Mouse (Mus musculus) forebrain, embryonic 16.5 days (tissue): ENCODE measurements at regions not wholly inside any gene's neighbourhood (a gene's known extent, or its start where the extent isn't known, plus 50 kb on each side); places are given as distances from the start of the nearest gene placed in this dataset.

Experiments used
- ATAC-seq: fragments of 200-750 bp; cut with Nextera tagmentation; 2 replicates; pipeline ENCODE4 v1.8.0; 2017; ENCODE audit warnings: mild to moderate bottlenecking, moderate library complexity
- H3K27ac ChIP-seq: fragments of 300-500 bp; sonication (generic); 2 replicates; pipeline ENCODE4 v1.5.1; 2014; ENCODE audit warnings: low read length, control low read depth
- H3K27me3 ChIP-seq: fragments of 300-500 bp; sonication (generic); replicated peaks from 2 replicates; pipeline ENCODE4 v1.6.1; 2014; ENCODE audit warnings: low read length; ENCODE audit not compliant: control insufficient read depth, insufficient read depth
- H3K36me3 ChIP-seq: fragments of 300-500 bp; sonication (generic); 2 replicates; pipeline ENCODE4 v1.6.1; 2014; ENCODE audit not compliant: control insufficient read depth, insufficient read depth
- H3K4me1 ChIP-seq: fragments of 300-500 bp; sonication (generic); replicated peaks from 2 replicates; pipeline ENCODE4 v1.6.1; 2014; ENCODE audit warnings: low read length; ENCODE audit not compliant: control insufficient read depth, insufficient read depth
- H3K4me2 ChIP-seq: fragments of 300-500 bp; sonication (generic); 2 replicates; pipeline ENCODE4 v1.6.1; 2014; ENCODE audit warnings: mild to moderate bottlenecking, low read length, control low read depth
- H3K4me3 ChIP-seq: fragments of 300-500 bp; sonication (generic); replicated peaks from 2 replicates; pipeline ENCODE4 v1.5.1; 2014; ENCODE audit warnings: mild to moderate bottlenecking, low read length, control low read depth
- H3K9ac ChIP-seq: fragments of 300-500 bp; sonication (generic); replicated peaks from 2 replicates; pipeline ENCODE4 v1.6.1; 2014; ENCODE audit warnings: low read depth, low read length, control low read depth
- H3K9me3 ChIP-seq: fragments of 300-500 bp; sonication (generic); 2 replicates; pipeline ENCODE4 v1.6.1; 2016; ENCODE audit warnings: low read length; ENCODE audit not compliant: control insufficient read depth
- WGBS: fragments of 180-500 bp; shearing (Covaris S2); extraction: QIAGEN DNeasy Blood & Tissue Kit; methylation state at CpG from one replicate; pipeline ENCODE4 v1.1.7; 2014; 5-methylcytosine and 5-hydroxymethylcytosine counted together

- ATAC-seq, result no peak
- H3K4me1 ChIP-seq, result no peaks in the 10 kb centered on the region
- H3K27ac ChIP-seq, result no peak overlapping the region
- no peak overlapping the region for H3K9ac ChIP-seq
- WGBS, result 71% methylated on average over 2 of the region's 2 CpGs
- no peaks in the 10 kb centered on the region for H3K27me3 ChIP-seq
- no peak overlapping the region for H3K4me2 ChIP-seq
- no peaks in the 10 kb centered on the region for H3K9me3 ChIP-seq
- H3K36me3 ChIP-seq, result no peaks in the 10 kb centered on the region
- H3K4me3 ChIP-seq, result no peak overlapping the region
Observed at GRCm38 (mm10) chr10:37602936-37603335, 464.2 kb upstream of the Marcks start.

GRCm38 (mm10) chr10:37589889-37590288, 451.2 kb upstream of the Marcks start:
- no peak for ATAC-seq
- Histone ChIP-seq H3K27ac (no peak overlapping the region), H3K4me2 (no peak overlapping the region), H3K9ac (no peak overlapping the region), H3K27me3 (no peaks in the 10 kb centered on the region), H3K36me3 (no peaks in the 10 kb centered on the region), H3K4me1 (0 out of 2 replicates have a peak, but pooled peaks cover 2% of the 10 kb centered on the region), H3K9me3 (no peaks in the 10 kb centered on the region), H3K4me3 (no peak overlapping the region)
- 56% methylated on average over 2 of the region's 2 CpGs for WGBS

GRCm38 (mm10) chr10:37589009-37589408, 450.3 kb upstream of the Marcks start:
- Histone ChIP-seq H3K4me2 (no peak overlapping the region), H3K9ac (no peak overlapping the region), H3K27me3 (no peaks in the 10 kb centered on the region), H3K36me3 (no peaks in the 10 kb centered on the region), H3K4me1 (0 out of 2 replicates have a peak, but pooled peaks cover 2% of the 10 kb centered on the region), H3K27ac (no peak overlapping the region), H3K9me3 (no peaks in the 10 kb centered on the region), H3K4me3 (no peak overlapping the region)
- 93% methylated on average over 1 of the region's 1 CpGs for WGBS
- ATAC-seq, result no peak

- H3K4me3 ChIP-seq, result no peak overlapping the region
- no peaks in the 10 kb centered on the region for H3K4me1 ChIP-seq
- no peaks in the 10 kb centered on the region for H3K9me3 ChIP-seq
- 89% methylated on average over 2 of the region's 2 CpGs for WGBS
- H3K36me3 ChIP-seq, result no peaks in the 10 kb centered on the region
- no peak overlapping the region for H3K9ac ChIP-seq
- H3K4me2 ChIP-seq, result no peak overlapping the region
- no peak overlapping the region for H3K27ac ChIP-seq
- H3K27me3 ChIP-seq, result no peaks in the 10 kb centered on the region
- ATAC-seq, result no peak
Observed at GRCm38 (mm10) chr10:37571171-37571570, 432.5 kb upstream of the Marcks start.

- no peak overlapping the region for H3K4me2 ChIP-seq
- no peak for ATAC-seq
- no peak overlapping the region for H3K9ac ChIP-seq
- H3K4me1 ChIP-seq, result no peaks in the 10 kb centered on the region
- no peaks in the 10 kb centered on the region for H3K36me3 ChIP-seq
- no peaks in the 10 kb centered on the region for H3K27me3 ChIP-seq
- H3K4me3 ChIP-seq, result no peak overlapping the region
- no peak overlapping the region for H3K27ac ChIP-seq
- 98% methylated on average over 2 of the region's 2 CpGs for WGBS
- no peaks in the 10 kb centered on the region for H3K9me3 ChIP-seq
Observed at GRCm38 (mm10) chr10:37561705-37562104, 423.0 kb upstream of the Marcks start.

- WGBS, result 86% methylated on average over 2 of the region's 2 CpGs
- Histone ChIP-seq H3K4me1 (no peaks in the 10 kb centered on the region), H3K36me3 (no peaks in the 10 kb centered on the region), H3K9ac (no peak overlapping the region), H3K4me3 (no peak overlapping the region), H3K4me2 (no peak overlapping the region), H3K27ac (no peak overlapping the region), H3K27me3 (no peaks in the 10 kb centered on the region), H3K9me3 (no peaks in the 10 kb centered on the region)
- no peak for ATAC-seq
Observed at GRCm38 (mm10) chr10:37549446-37549845, 410.7 kb upstream of the Marcks start.

GRCm38 (mm10) chr10:37540703-37541102, 402.0 kb upstream of the Marcks start:
- WGBS, result 67% methylated on average over 1 of the region's 1 CpGs
- no peak overlapping the region for H3K27ac ChIP-seq
- H3K9ac ChIP-seq, result no peak overlapping the region
- no peak for ATAC-seq
- no peaks in the 10 kb centered on the region for H3K9me3 ChIP-seq
- H3K4me2 ChIP-seq, result no peak overlapping the region
- H3K27me3 ChIP-seq, result no peaks in the 10 kb centered on the region
- H3K36me3 ChIP-seq, result no peaks in the 10 kb centered on the region
- H3K4me3 ChIP-seq, result no peak overlapping the region
- no peaks in the 10 kb centered on the region for H3K4me1 ChIP-seq

GRCm38 (mm10) chr10:37505966-37506615, 367.4 kb upstream of the Marcks start:
- H3K9ac ChIP-seq, result no peak overlapping the region
- ATAC-seq, result no peak
- H3K27ac ChIP-seq, result no peak overlapping the region
- WGBS, result 61% methylated on average over 3 of the region's 3 CpGs
- no peaks in the 10 kb centered on the region for H3K27me3 ChIP-seq
- no peaks in the 10 kb centered on the region for H3K36me3 ChIP-seq
- no peak overlapping the region for H3K4me3 ChIP-seq
- no peaks in the 10 kb centered on the region for H3K4me1 ChIP-seq
- no peaks in the 10 kb centered on the region for H3K9me3 ChIP-seq
- no peak overlapping the region for H3K4me2 ChIP-seq

- ATAC-seq, result no peak
- no peak overlapping the region for H3K4me3 ChIP-seq
Observed at GRCm38 (mm10) chr10:37504468-37504867, 365.7 kb upstream of the Marcks start.

GRCm38 (mm10) chr10:37502505-37502904, 363.8 kb upstream of the Marcks start:
- Histone ChIP-seq H3K9me3 (no peaks in the 10 kb centered on the region), H3K4me3 (no peak overlapping the region), H3K36me3 (no peaks in the 10 kb centered on the region), H3K27me3 (no peaks in the 10 kb centered on the region), H3K4me1 (no peaks in the 10 kb centered on the region), H3K27ac (no peak overlapping the region), H3K9ac (no peak overlapping the region), H3K4me2 (no peak overlapping the region)
- no peak for ATAC-seq

More at GRCm38 (mm10) chr10:37504468-37504867, 365.7 kb upstream of the Marcks start:
- no peak overlapping the region for H3K27ac ChIP-seq
- H3K36me3 ChIP-seq, result no peaks in the 10 kb centered on the region
- H3K9me3 ChIP-seq, result no peaks in the 10 kb centered on the region
- no peak overlapping the region for H3K9ac ChIP-seq
- no peak overlapping the region for H3K4me2 ChIP-seq
- H3K4me1 ChIP-seq, result no peaks in the 10 kb centered on the region
- H3K27me3 ChIP-seq, result no peaks in the 10 kb centered on the region
- 63% methylated on average over 2 of the region's 2 CpGs for WGBS
